24 mouse cellular contexts compared by ENCODE assay signal in the genomic region with DNA sequence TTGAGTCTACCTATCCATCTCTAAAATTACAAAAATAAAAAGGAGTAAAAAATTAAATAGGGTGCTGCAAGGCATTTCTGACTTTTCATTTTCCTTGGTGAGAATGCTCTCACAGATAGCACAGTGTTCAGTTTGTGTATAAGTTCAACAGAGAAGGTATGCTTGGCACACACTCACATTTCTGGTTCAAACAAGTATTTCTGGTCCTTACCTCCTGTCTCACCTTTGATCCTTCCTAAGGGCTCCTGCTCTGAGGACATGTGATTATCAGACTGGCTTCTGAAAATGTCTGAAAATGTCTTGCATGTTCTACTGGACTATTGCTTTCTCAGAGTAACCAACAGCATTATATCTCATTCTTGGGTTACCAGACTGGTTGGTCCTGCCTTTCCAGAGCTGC. TPM values are rescaled to one million over a fixed set of nuclear protein-coding genes. Genes with fewer than 3 reads are reported as not detected.
"Had no signal": no experiment of that assay in that cellular context is flagged by ENCODE, and none has a peak within 500 bp of the region (broad histone marks: within the 10 kb centered on the region; RNA-seq: fewer than 3 reads in every experiment).

No protein-coding gene starts in this region.

- DNase-seq: kidney, postnatal 25 days; left cerebral cortex, postnatal 4 days; lung, adult 2 months; lung, postnatal 36 days; right cerebral cortex, postnatal 4 days; spleen, adult 18-20 months; thymus, postnatal 36 days had no signal

- H3K9ac ChIP-seq: hindbrain, embryonic 14.5 days; limb, embryonic 13.5 days; liver, embryonic 14.5 days; midbrain, embryonic 15.5 days; neural tube, embryonic 12.5 days had no signal

- H3K4me2 ChIP-seq: hindbrain, embryonic 14.5 days; limb, embryonic 13.5 days; midbrain, embryonic 15.5 days; neural tube, embryonic 12.5 days had no signal

- H3K9me3 ChIP-seq: hindbrain, embryonic 10.5 days; limb, embryonic 13.5 days; midbrain, embryonic 15.5 days; neural tube, embryonic 12.5 days had no signal

- H3K27ac ChIP-seq: hindbrain, embryonic 10.5 days; hindbrain, embryonic 14.5 days; limb, embryonic 13.5 days; liver, embryonic 14.5 days; midbrain, embryonic 15.5 days; neural tube, embryonic 12.5 days had no signal

- H3K4me3 ChIP-seq: hindbrain, embryonic 10.5 days; limb, embryonic 13.5 days; midbrain, embryonic 15.5 days; neural tube, embryonic 12.5 days had no signal

- ATAC-seq: lung, postnatal 0 days; midbrain, embryonic 15.5 days had no signal

- H3K4me1 ChIP-seq: hindbrain, embryonic 10.5 days; limb, embryonic 13.5 days; midbrain, embryonic 15.5 days; neural tube, embryonic 12.5 days had no signal

- H3K27me3 ChIP-seq: limb, embryonic 13.5 days; midbrain, embryonic 15.5 days; neural tube, embryonic 12.5 days had no signal

- H3K36me3 ChIP-seq: hindbrain, embryonic 10.5 days; limb, embryonic 13.5 days; midbrain, embryonic 15.5 days; neural tube, embryonic 12.5 days had no signal

RNA-seq across cellular contexts. Expression of gene Cldn8, which starts 7.2 kb away (rescaled TPM):
- total RNA-seq: layer of hippocampus, adult 8-10 months; layer of hippocampus, postnatal 14 days; left cerebral cortex, adult 18-20 months; left cerebral cortex, postnatal 10 days; megakaryocyte progenitor cell, adult 5-6 weeks; monocyte, adult 5-6 weeks; neutrophil, adult 5-6 weeks had no signal
- polyA plus RNA-seq: hindbrain, embryonic 14.5 days; midbrain, embryonic 15.5 days had no signal

RNA-seq across cellular contexts. Expression of gene Krtap24-1, which starts 41.9 kb away (rescaled TPM):
- total RNA-seq: layer of hippocampus, adult 8-10 months; layer of hippocampus, postnatal 14 days; left cerebral cortex, adult 18-20 months; left cerebral cortex, postnatal 10 days; left cerebral cortex, postnatal 4 days; liver, adult 2 months; megakaryocyte progenitor cell, adult 5-6 weeks; monocyte, adult 5-6 weeks; neutrophil, adult 5-6 weeks had no signal
- polyA plus RNA-seq: hindbrain, embryonic 10.5 days; hindbrain, embryonic 14.5 days; limb, embryonic 13.5 days; liver, adult 2 months; liver, embryonic 14.5 days; lung, adult 2 months; lung, postnatal 0 days; midbrain, embryonic 15.5 days; neural tube, embryonic 12.5 days; stomach, embryonic 14.5 days; thymus, postnatal 0 days had no signal

RNA-seq across cellular contexts. Expression of gene 2310079G19Rik, which starts 57.3 kb away (rescaled TPM):
- total RNA-seq: layer of hippocampus, adult 8-10 months; layer of hippocampus, postnatal 14 days; left cerebral cortex, adult 18-20 months; left cerebral cortex, postnatal 10 days; left cerebral cortex, postnatal 4 days; liver, adult 2 months; megakaryocyte progenitor cell, adult 5-6 weeks; monocyte, adult 5-6 weeks; neutrophil, adult 5-6 weeks had no signal
- polyA plus RNA-seq: hindbrain, embryonic 10.5 days; hindbrain, embryonic 14.5 days; limb, embryonic 13.5 days; liver, adult 2 months; liver, embryonic 14.5 days; lung, adult 2 months; lung, postnatal 0 days; midbrain, embryonic 15.5 days; neural tube, embryonic 12.5 days; stomach, embryonic 14.5 days; thymus, postnatal 0 days had no signal
